Mouse (Mus musculus): ENCODE results near the gene Rita1. TPM values are rescaled to one million over a fixed set of nuclear protein-coding genes. Genes with fewer than 3 reads are reported as not detected.

Rita1 gene
- polyA plus RNA-seq, 1 experiment from 2014 or later: 3.4 TPM

DNA sequence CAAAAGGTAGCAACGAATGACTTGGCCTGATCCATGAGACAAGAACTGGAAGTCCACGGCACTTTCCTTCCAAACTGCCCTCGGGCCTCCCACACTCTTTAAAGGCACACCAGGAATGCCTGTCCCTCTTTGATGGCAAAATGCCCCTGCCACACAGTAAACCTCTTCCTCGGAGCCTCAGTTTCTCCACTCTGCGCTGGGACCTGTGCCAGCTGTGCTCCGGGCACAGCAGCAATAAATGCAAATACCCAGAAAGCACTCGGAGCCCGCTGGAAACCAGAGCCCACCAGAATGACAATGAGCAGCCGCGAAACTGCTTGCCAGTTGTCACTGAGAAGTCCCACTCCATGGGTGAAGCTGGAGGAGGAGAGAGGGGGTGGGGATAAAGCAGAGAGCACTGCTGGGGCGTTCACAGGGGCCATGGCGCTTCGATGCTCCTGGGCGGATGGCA is 44.6 kb downstream of the Rita1 start:
- Histone ChIP-seq H3K9ac (replicated peaks) (0 out of 2 replicates have a peak overlapping the region, but pooled peaks have one; percentile 34), H3K4me2 (ENCODE audit: low read depth, low read length) (no peak overlapping the region), H3K27ac (ENCODE audit: low read depth) (peak overlapping the region; percentile 88), H3K36me3 (replicated peaks; ENCODE audit: insufficient read depth, low read length) (0 out of 2 replicates have a peak, but pooled peaks cover 3% of the 10 kb centered on the region), H3K4me3 (ENCODE audit: low read depth, low read length) (no peak overlapping the region), H3K27me3 (ENCODE audit: insufficient read depth, low read length) (no peaks in the 10 kb centered on the region), H3K4me1 (ENCODE audit: insufficient read depth) (peaks cover 57% of the 10 kb centered on the region), H3K9me3 (ENCODE audit: low read length) (no peaks in the 10 kb centered on the region)
- ATAC-seq (no peak), DNase-seq (no peak)
- WGBS (ENCODE audit: insufficient replicate concordance): 86% methylated on average over 13 of the region's 14 CpGs
- TF ChIP-seq CTCF (IDR thresholded peaks at IDR 0.05; ENCODE audit: low read depth): no peak
- TF ChIP-seq EP300 (IDR thresholded peaks at IDR 0.05; ENCODE audit: low read depth): no peak

GRCm38 (mm10) chr5:120567253-120567701 is 45.1 kb downstream of the Rita1 start:
- Histone ChIP-seq H3K36me3 (replicated peaks; ENCODE audit: insufficient read depth, low read length) (0 out of 2 replicates have a peak, but pooled peaks cover 3% of the 10 kb centered on the region), H3K27me3 (ENCODE audit: insufficient read depth, low read length) (no peaks in the 10 kb centered on the region), H3K9ac (replicated peaks) (0 out of 2 replicates have a peak overlapping the region, but pooled peaks have one; percentile 34), H3K4me2 (ENCODE audit: low read depth, low read length) (no peak overlapping the region), H3K4me1 (ENCODE audit: insufficient read depth) (peaks cover 60% of the 10 kb centered on the region), H3K27ac (ENCODE audit: low read depth) (peak overlapping the region; percentile 88), H3K4me3 (ENCODE audit: low read depth, low read length) (no peak overlapping the region), H3K9me3 (ENCODE audit: low read length) (no peaks in the 10 kb centered on the region)
- peak; percentile 68 for DNase-seq
- WGBS (ENCODE audit: insufficient replicate concordance): 66% methylated on average over 21 of the region's 21 CpGs
- peak; percentile 64 for ATAC-seq
- TF ChIP-seq CTCF (IDR thresholded peaks at IDR 0.05; ENCODE audit: low read depth): no peak
- no peak for TF ChIP-seq EP300 (IDR thresholded peaks at IDR 0.05; ENCODE audit: low read depth)

GRCm38 (mm10) chr5:120566681-120567252 is 45.6 kb downstream of the Rita1 start:
- TF ChIP-seq CTCF (IDR thresholded peaks at IDR 0.05; ENCODE audit: low read depth) (no peak), EP300 (IDR thresholded peaks at IDR 0.05; ENCODE audit: low read depth) (no peak)
- DNase-seq (no peak), ATAC-seq (peak; percentile 10)
- Histone ChIP-seq H3K4me2 (ENCODE audit: low read depth, low read length) (no peak overlapping the region), H3K36me3 (replicated peaks; ENCODE audit: insufficient read depth, low read length) (0 out of 2 replicates have a peak, but pooled peaks cover 3% of the 10 kb centered on the region), H3K4me3 (ENCODE audit: low read depth, low read length) (no peak overlapping the region), H3K27ac (ENCODE audit: low read depth) (peak overlapping the region; percentile 88), H3K4me1 (ENCODE audit: insufficient read depth) (peaks cover 64% of the 10 kb centered on the region), H3K9ac (replicated peaks) (peak overlapping the region; percentile 51; the same call in 1 of the 2 replicates), H3K9me3 (ENCODE audit: low read length) (no peaks in the 10 kb centered on the region), H3K27me3 (ENCODE audit: insufficient read depth, low read length) (no peaks in the 10 kb centered on the region)
- whole genome bisulfite sequencing (ENCODE audit: insufficient replicate concordance): 71% methylated on average over 9 of the region's 9 CpGs

DNA sequence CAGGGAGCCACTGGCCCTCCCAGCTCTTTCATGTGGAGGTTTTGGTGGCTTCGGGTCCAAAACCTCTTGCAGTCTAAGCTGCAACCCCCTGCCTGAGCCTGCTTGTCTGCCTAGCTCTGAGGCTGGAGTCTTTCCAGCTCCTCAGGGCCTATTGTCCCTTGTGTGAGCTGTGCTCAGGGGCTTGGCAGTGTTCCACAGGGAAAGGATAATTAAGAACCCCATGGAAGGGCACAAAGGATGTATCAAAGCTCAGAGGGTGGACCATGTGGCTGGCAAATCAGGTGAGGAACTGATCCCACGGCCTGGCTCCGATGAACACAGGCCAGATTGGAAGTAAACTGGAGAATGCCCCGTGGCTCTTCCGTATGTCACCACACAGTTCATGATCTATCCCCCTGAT is 46.3 kb downstream of the Rita1 start:
- 80% methylated on average over 5 of the region's 5 CpGs for WGBS (ENCODE audit: insufficient replicate concordance)
- DNase-seq (no peak), ATAC-seq (no peak)
- H3K27ac ChIP-seq (ENCODE audit: low read depth): peak overlapping the region; percentile 88
- H3K36me3 ChIP-seq (replicated peaks; ENCODE audit: insufficient read depth, low read length): 0 out of 2 replicates have a peak, but pooled peaks cover 3% of the 10 kb centered on the region
- TF ChIP-seq CTCF (IDR thresholded peaks at IDR 0.05; ENCODE audit: low read depth): no peak
- no peak for TF ChIP-seq EP300 (IDR thresholded peaks at IDR 0.05; ENCODE audit: low read depth)
- peaks cover 61% of the 10 kb centered on the region for H3K4me1 ChIP-seq (ENCODE audit: insufficient read depth)
- peak overlapping the region; percentile 38; the same call in 1 of the 2 replicates for H3K9ac ChIP-seq (replicated peaks)
- no peaks in the 10 kb centered on the region for H3K27me3 ChIP-seq (ENCODE audit: insufficient read depth, low read length)
- no peak overlapping the region for H3K4me2 ChIP-seq (ENCODE audit: low read depth, low read length)
- no peaks in the 10 kb centered on the region for H3K9me3 ChIP-seq (ENCODE audit: low read length)
- H3K4me3 ChIP-seq (ENCODE audit: low read depth, low read length): no peak overlapping the region

DNA sequence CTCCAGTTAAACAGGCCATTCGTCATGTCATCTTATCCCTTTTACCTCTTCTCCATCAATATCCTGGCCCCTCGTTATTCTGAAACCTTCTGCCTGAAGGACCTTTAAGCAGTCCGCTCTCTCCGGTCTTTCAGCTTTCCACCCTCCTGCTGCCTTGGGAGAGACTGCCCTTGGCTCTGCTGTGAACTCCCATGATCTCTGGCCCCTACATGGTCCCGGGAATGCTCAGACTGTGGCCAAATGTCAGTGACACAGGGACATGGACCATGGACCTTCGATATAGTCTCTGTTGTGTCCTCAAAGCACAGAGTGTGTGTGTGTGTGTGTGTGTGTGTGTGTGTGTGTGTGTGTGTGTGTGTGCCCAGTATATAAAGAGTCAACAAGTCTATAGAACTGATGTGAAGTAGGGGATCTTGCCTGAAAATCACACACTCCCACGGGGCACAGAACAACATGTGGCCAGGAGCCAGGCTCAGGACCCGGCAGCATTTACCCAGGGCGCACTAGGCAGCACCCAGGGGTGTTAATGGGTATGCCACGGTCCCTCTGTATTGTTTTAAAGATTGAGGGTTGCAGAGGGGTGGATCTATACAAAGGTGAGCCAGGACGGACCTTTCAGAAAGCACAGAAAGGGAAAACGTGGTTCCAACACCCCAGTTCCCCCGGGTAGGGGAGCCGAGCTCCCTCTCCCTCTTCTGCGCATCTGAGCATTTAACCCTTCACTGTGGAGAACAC is 47.1 kb downstream of the Rita1 start:
- Histone ChIP-seq H3K4me3 (ENCODE audit: low read depth, low read length) (no peak overlapping the region), H3K9ac (replicated peaks) (peak overlapping the region; percentile 38; the same call in 1 of the 2 replicates), H3K27ac (ENCODE audit: low read depth) (peak overlapping the region; percentile 88), H3K4me2 (ENCODE audit: low read depth, low read length) (peak overlapping the region; percentile 37; the same call in 1 of the 2 replicates), H3K36me3 (replicated peaks; ENCODE audit: insufficient read depth, low read length) (0 out of 2 replicates have a peak, but pooled peaks cover 3% of the 10 kb centered on the region), H3K9me3 (ENCODE audit: low read length) (no peaks in the 10 kb centered on the region), H3K27me3 (ENCODE audit: insufficient read depth, low read length) (no peaks in the 10 kb centered on the region), H3K4me1 (ENCODE audit: insufficient read depth) (peaks cover 60% of the 10 kb centered on the region)
- peak; percentile 64 for DNase-seq
- peak; percentile 77 for ATAC-seq
- 61% methylated on average over 15 of the region's 15 CpGs for WGBS (ENCODE audit: insufficient replicate concordance)
- peak; percentile 62; the same call in 1 of the 2 replicates for TF ChIP-seq EP300 (IDR thresholded peaks at IDR 0.05; ENCODE audit: low read depth)
- no peak for TF ChIP-seq CTCF (IDR thresholded peaks at IDR 0.05; ENCODE audit: low read depth)

DNA sequence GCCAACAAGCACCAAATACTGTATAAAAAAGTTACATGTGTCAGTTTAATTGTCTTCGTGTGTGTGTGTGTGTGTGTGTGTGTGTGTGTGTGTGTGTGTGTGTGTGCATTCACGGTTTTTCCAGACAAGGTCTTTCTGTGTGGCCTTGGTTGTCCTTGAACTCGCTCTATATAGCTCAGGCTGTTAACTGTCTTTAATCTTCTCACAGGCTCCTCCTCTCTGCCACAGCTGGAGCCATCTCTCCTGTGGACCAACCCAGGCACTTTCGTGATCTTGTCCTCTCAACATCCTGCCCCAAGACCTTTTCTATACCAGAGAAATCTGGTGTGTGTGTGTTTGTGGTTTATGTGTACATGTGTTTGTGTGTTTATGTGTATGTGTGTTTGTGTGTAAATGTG is 48.5 kb downstream of the Rita1 start:
- Histone ChIP-seq H3K27ac (ENCODE audit: low read depth) (peak overlapping the region; percentile 91), H3K36me3 (replicated peaks; ENCODE audit: insufficient read depth, low read length) (no peaks in the 10 kb centered on the region), H3K9me3 (ENCODE audit: low read length) (no peaks in the 10 kb centered on the region), H3K4me3 (ENCODE audit: low read depth, low read length) (no peak overlapping the region), H3K4me2 (ENCODE audit: low read depth, low read length) (no peak overlapping the region), H3K4me1 (ENCODE audit: insufficient read depth) (peaks cover 60% of the 10 kb centered on the region), H3K27me3 (ENCODE audit: insufficient read depth, low read length) (no peaks in the 10 kb centered on the region), H3K9ac (replicated peaks) (no peak overlapping the region)
- DNase-seq (no peak), ATAC-seq (no peak)
- TF ChIP-seq CTCF (IDR thresholded peaks at IDR 0.05; ENCODE audit: low read depth) (no peak), EP300 (IDR thresholded peaks at IDR 0.05; ENCODE audit: low read depth) (no peak)
- 36% methylated on average over 4 of the region's 4 CpGs for WGBS (ENCODE audit: insufficient replicate concordance)
